9 mouse cellular contexts compared by ENCODE assay signal in genomic region chr1:134829635-134830034, GRCm38 (mm10).
DNase-seq lines count a peak whose midpoint lies in the region; ATAC-seq and TF ChIP-seq lines count a peak whose summit lies in the region.
"Had no signal": no experiment of that assay in that cellular context is flagged by ENCODE, and none has a peak within 500 bp of the region (broad histone marks: within the 10 kb centered on the region; RNA-seq: fewer than 3 reads in every experiment).

No protein-coding gene starts in this region.

- no peak for TF ChIP-seq POLR2A in lung, adult 2 months (IDR thresholded peaks at IDR 0.05; ENCODE audit: borderline replicate concordance, extremely low read depth, low read depth, low read length)

- DNase-seq in adrenal gland, postnatal 14 days: peak; percentile 18
- DNase-seq in adrenal gland, adult 18-20 months (ENCODE audit: low spot score in 2 of 2): no peak
- DNase-seq in lung, embryonic 14.5 days: peak; percentile 82
- no peak for DNase-seq in lung, adult 2 months
- DNase-seq in heart, postnatal 10 days: peak; percentile 42 to 52
- peak; percentile 33 for DNase-seq in retina, adult 2 months (ENCODE audit: low read depth, low spot score)
- DNase-seq in frontal cortex, postnatal 25 days (ENCODE audit: low spot score in 2 of 2): no peak

- 0 out of 2 replicates have a peak, but pooled peaks cover 2% of the 10 kb centered on the region for H3K4me1 ChIP-seq in lung, embryonic 14.5 days (ENCODE audit: insufficient read depth)
- H3K4me1 ChIP-seq in lung, adult 2 months (ENCODE audit: control insufficient read depth, insufficient read depth, low read length): no peaks in the 10 kb centered on the region

- no peak overlapping the region; the same call in 1 of the 2 replicates for H3K9ac ChIP-seq in lung, embryonic 14.5 days

- H3K4me2 ChIP-seq in lung, embryonic 14.5 days: no peak overlapping the region

- peak; percentile 73 for ATAC-seq in lung, embryonic 14.5 days (ENCODE audit: insufficient read depth)
- no peak for ATAC-seq in inflammation-experienced regulatory T-cells, adult 6 months

- 19% methylated on average over 4 of the region's 4 CpGs for WGBS in lung, embryonic 14.5 days
- 46% methylated on average over 4 of the region's 4 CpGs for WGBS in lung, adult 2 months

- intact Hi-C loops in heart, postnatal 10 days (cut with DNase I): loop anchor here (1.0 to 5.0 kb wide), 3 partner anchors 84 to 191 kb away; no protein-coding TSS in a partner anchor

- no peaks in the 10 kb centered on the region for H3K9me3 ChIP-seq in lung, embryonic 14.5 days (ENCODE audit: low read depth, low read length)

- no peak overlapping the region for H3K4me3 ChIP-seq in lung, embryonic 14.5 days (ENCODE audit: low read depth, low read length)
- H3K4me3 ChIP-seq in lung, adult 2 months (replicated peaks; ENCODE audit: extremely low read depth, low read depth, low read length): no peak overlapping the region
- H3K4me3 ChIP-seq: myocyte had no signal

- peak; percentile 76 for TF ChIP-seq CTCF in lung, embryonic 14.5 days (IDR thresholded peaks at IDR 0.05; ENCODE audit: low read depth)
- no peak for TF ChIP-seq CTCF in lung, adult 2 months (IDR thresholded peaks at IDR 0.05; ENCODE audit: insufficient read depth, low read length)

- H3K27ac ChIP-seq in lung, embryonic 14.5 days (ENCODE audit: low read depth): no peak overlapping the region

- peaks cover 7% of the 10 kb centered on the region; the same call in 1 of the 2 replicates for H3K36me3 ChIP-seq in lung, embryonic 14.5 days (ENCODE audit: insufficient read depth)

- H3K27me3 ChIP-seq in lung, embryonic 14.5 days (ENCODE audit: insufficient read depth, low read length): no peaks in the 10 kb centered on the region

Comparison
In these comparisons a context has a peak if more than half of its experiments do, and no peak if none do; other contexts are left out.
1. DNase-seq: peak in adrenal gland, postnatal 14 days (single experiment), lung, embryonic 14.5 days (single experiment), heart, postnatal 10 days (2 of 2) and retina, adult 2 months (single experiment); none in adrenal gland, adult 18-20 months (0 of 2), lung, adult 2 months (single experiment) and frontal cortex, postnatal 25 days (0 of 2).